Mouse (Mus musculus): Measurements from ENCODE around the gene Fam19a1. TPM values are rescaled to one million over a fixed set of nuclear protein-coding genes. Genes with fewer than 3 reads are reported as not detected.

The Fam19a1 gene
- polyA plus RNA-seq, 1 experiment from 2014 or later: 0.48 TPM

DNA sequence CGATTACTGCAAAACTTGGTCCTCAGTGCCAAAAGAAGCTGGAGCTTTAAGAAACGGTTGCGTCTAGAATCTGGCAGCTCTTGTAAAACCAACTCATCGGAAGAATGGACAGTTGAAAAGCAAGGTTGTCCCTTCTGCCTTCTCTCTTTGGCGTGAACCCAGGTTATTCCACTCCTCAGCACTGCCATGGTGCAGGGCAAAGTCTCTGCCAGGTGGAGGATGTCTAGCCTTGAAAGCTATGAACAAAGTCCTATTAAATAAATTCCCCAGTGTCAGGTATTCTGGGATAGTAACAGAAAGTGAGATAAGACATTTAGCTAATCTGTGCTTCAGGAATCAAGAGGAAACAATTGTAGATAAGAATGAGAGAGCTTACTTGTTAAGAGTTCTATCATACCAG, 157.5 kb downstream of the Fam19a1 start:
- H3K9me3 ChIP-seq: no peaks in the 10 kb centered on the region
- H3K36me3 ChIP-seq (replicated peaks): no peaks in the 10 kb centered on the region
- H3K27me3 ChIP-seq (ENCODE audit: poor library complexity, severe bottlenecking): no peaks in the 10 kb centered on the region
- DNase-seq (ENCODE audit: extremely low spot score, low spot score): no peak
- WGBS: 92% methylated on average over 5 of the region's 5 CpGs
- no peak overlapping the region for H3K27ac ChIP-seq
- no peak overlapping the region for H3K4me3 ChIP-seq
- no peaks in the 10 kb centered on the region for H3K4me1 ChIP-seq

DNA sequence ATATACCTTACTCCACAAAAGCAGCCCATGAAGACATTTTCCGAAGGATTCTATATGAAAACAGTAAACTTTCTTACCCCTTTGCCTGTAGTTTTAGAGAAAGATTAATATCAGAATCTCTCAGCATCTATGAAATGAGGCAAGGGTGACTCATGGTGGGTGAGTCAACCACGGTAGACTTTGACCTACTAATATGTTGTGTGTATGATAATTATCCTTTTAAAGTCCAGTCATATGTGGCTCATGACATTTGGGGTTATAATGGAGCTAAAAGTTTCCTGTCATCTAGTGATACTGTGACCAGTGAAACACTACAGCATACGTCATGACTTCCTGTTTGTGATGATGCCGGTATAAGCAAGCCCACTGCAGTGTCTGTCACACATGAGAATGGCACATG, 170.8 kb downstream of the Fam19a1 start:
- H3K4me3 ChIP-seq: no peak overlapping the region
- DNase-seq (ENCODE audit: extremely low spot score, low spot score): no peak
- peaks cover 23% of the 10 kb centered on the region for H3K4me1 ChIP-seq
- no peaks in the 10 kb centered on the region for H3K36me3 ChIP-seq (replicated peaks)
- WGBS: 94% methylated on average over 4 of the region's 4 CpGs
- H3K27ac ChIP-seq: no peak overlapping the region
- peaks cover 6% of the 10 kb centered on the region; the same call in 1 of the 2 replicates for H3K27me3 ChIP-seq (ENCODE audit: poor library complexity, severe bottlenecking)
- H3K9me3 ChIP-seq: no peaks in the 10 kb centered on the region

DNA sequence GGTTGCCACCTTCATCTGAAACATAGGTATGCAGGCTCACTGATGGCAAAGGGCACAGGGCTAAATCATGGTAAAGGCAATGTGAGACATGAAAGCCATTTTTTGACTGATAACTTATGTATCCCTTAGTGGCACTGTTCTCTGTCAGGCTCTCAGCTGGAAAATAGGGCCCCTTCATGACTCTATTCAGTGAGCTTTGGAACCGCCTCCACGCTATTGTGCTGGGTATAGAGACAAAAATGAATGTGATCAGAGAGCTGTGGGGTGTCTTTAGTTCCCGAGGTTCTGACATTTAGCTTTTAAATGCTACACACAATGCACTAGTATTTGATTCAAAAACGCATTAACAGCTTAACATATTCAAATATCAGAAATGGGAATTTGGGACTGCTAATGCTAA, 171.6 kb downstream of the Fam19a1 start:
- Histone ChIP-seq H3K36me3 (replicated peaks) (no peaks in the 10 kb centered on the region), H3K4me3 (no peak overlapping the region), H3K27ac (no peak overlapping the region), H3K9me3 (no peaks in the 10 kb centered on the region), H3K27me3 (ENCODE audit: poor library complexity, severe bottlenecking) (peaks cover 6% of the 10 kb centered on the region; the same call in 1 of the 2 replicates), H3K4me1 (peaks cover 29% of the 10 kb centered on the region)
- 47% methylated on average over 4 of the region's 4 CpGs for WGBS
- DNase-seq (ENCODE audit: extremely low spot score, low spot score): no peak

DNA sequence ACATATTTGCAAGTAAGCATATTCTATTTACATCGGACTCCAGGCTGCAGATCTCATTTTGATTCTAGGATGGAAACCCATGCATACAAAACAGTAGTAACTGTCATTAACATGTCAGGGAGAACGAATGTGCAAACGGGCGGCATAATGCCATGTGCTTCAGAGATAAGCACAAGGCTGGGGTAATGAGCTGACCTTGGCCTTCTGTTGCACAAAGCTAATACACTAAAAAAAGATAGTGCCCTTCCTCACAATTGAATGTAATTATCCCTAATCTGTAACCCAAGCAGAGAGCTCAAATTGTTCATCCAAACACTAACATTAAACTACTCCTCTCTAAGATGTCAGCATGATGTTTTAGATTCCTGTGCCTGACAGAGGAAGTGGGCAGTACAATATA, 173.3 kb downstream of the Fam19a1 start:
- Histone ChIP-seq H3K27me3 (ENCODE audit: poor library complexity, severe bottlenecking) (peaks cover 6% of the 10 kb centered on the region; the same call in 1 of the 2 replicates), H3K36me3 (replicated peaks) (no peaks in the 10 kb centered on the region), H3K27ac (no peak overlapping the region), H3K9me3 (no peaks in the 10 kb centered on the region), H3K4me3 (no peak overlapping the region), H3K4me1 (peaks cover 31% of the 10 kb centered on the region)
- 72% methylated on average over 4 of the region's 4 CpGs for WGBS
- no peak for DNase-seq (ENCODE audit: extremely low spot score, low spot score)

DNA sequence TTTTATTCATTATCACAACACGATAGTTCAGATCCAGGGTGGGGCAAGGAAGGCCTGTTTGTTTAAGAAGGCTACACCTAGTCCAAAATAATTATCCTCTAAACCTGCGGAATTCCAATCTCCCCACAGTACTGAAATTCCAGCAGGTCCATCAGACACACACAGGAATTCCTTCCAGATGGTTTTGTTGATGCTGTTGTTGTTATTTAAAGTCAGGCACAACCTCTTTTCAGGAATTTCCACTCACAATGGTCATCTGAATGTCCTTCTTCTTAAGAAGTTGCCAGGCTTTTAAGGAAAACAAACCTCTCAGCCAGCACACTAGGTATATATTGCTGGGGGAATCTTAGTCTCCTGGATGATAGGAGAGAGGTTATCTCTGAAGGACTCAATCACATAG, 174.4 kb downstream of the Fam19a1 start:
- Histone ChIP-seq H3K27me3 (ENCODE audit: poor library complexity, severe bottlenecking) (peaks cover 6% of the 10 kb centered on the region; the same call in 1 of the 2 replicates), H3K36me3 (replicated peaks) (no peaks in the 10 kb centered on the region), H3K9me3 (no peaks in the 10 kb centered on the region), H3K4me1 (peaks cover 31% of the 10 kb centered on the region), H3K27ac (no peak overlapping the region), H3K4me3 (no peak overlapping the region)
- 76% methylated on average over 2 of the region's 2 CpGs for WGBS
- DNase-seq (ENCODE audit: extremely low spot score, low spot score): no peak

DNA sequence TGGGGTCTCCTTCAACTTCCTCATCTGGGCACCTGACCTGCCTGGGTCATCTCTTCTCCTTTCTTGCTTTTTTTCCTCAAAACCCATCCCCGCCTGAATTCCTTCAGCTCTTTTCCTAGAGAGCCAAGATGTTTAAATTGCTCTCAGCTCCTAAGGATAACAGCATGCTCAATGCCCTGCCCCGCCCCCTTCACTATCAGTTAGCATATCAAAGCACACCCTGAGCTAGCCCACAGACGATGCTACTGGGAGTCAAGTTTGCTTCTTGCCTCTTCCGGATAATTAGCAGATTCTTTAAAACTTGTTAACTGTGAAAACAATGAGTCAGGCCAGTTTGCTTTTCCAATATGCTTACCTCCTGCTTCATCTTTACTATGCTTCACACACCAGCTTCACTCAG, 176.7 kb downstream of the Fam19a1 start:
- Histone ChIP-seq H3K4me1 (peaks cover 27% of the 10 kb centered on the region), H3K9me3 (no peaks in the 10 kb centered on the region), H3K4me3 (no peak overlapping the region), H3K27me3 (ENCODE audit: poor library complexity, severe bottlenecking) (no peaks in the 10 kb centered on the region), H3K36me3 (replicated peaks) (no peaks in the 10 kb centered on the region), H3K27ac (no peak overlapping the region)
- no peak for DNase-seq (ENCODE audit: extremely low spot score, low spot score)
- WGBS: 26% methylated on average over 4 of the region's 4 CpGs

DNA sequence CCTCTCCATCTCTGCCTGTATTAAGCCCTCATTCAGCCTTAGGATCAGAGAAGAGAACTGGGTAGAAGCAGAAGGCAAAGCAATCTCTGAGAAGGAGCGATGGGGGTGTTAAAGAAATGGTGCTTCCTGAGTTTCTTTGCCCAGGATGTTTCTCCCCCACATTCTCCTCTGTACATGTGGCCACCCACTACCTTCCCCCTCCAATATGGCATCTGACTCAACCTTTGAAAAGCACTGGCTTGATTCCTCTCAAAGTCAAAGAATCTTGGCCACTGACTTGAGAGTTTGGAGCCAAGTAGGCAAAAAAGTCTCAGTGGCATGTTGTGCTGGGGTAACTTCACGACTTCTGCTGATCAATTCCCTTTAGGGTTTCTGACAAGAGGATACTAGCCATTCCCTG, 234.5 kb downstream of the Fam19a1 start:
- WGBS: 90% methylated on average over 2 of the region's 2 CpGs
- H3K4me1 ChIP-seq: no peaks in the 10 kb centered on the region
- DNase-seq (ENCODE audit: extremely low spot score, low spot score): no peak
- H3K36me3 ChIP-seq (replicated peaks): no peaks in the 10 kb centered on the region
- no peak overlapping the region for H3K27ac ChIP-seq
- no peak overlapping the region for H3K4me3 ChIP-seq
- H3K27me3 ChIP-seq (ENCODE audit: poor library complexity, severe bottlenecking): no peaks in the 10 kb centered on the region
- H3K9me3 ChIP-seq: no peaks in the 10 kb centered on the region

DNA sequence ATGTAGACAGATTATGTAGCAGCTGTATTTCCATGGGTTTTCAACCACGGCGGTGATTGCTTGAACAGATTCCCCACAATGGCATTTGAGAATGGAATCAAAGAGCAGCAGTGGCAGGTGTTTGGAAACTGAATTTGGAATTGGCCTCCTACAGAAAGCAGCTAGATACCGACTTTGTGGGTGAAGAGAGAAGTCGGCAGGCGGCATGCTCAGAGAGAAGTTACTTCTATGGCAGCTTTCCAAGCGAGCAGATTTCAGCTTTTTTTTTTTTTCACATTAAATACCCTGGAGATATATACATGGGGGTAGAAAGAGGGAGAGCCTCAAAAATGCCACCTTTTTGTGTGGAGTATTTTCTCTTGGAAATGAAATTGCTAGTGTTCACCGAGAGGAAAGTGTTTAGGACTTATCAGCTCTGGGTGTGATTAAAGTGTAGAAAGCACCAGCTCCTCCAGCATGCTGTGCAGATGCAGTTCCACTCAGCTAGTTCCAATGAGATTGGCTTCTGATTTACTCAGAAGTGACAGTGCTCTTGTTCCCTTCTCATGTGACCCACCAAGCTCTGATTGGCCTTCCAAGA, 236.6 kb downstream of the Fam19a1 start:
- Histone ChIP-seq H3K4me3 (no peak overlapping the region), H3K27me3 (ENCODE audit: poor library complexity, severe bottlenecking) (no peaks in the 10 kb centered on the region), H3K27ac (no peak overlapping the region), H3K9me3 (no peaks in the 10 kb centered on the region), H3K36me3 (replicated peaks) (no peaks in the 10 kb centered on the region), H3K4me1 (no peaks in the 10 kb centered on the region)
- DNase-seq (ENCODE audit: extremely low spot score, low spot score): no peak
- 89% methylated on average over 7 of the region's 7 CpGs for WGBS

DNA sequence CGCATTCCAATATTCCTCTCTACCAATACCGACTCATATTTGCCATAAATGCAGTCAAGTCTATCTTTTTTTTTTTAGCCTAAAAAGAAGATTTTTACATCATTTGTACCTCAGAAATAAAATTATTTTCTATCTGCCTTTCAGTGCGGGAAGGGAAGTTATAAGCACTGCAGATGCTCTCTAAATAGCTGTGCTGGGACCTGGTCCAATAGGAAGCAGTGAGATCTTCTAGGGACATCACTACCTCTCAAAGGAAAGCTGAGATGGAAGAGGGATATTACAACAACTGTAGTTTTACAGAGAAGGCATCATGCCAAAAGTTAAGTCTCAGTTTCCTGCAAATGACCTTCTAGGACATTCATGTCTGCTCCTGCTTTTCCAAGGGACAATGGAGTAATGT, 256.6 kb downstream of the Fam19a1 start:
- Histone ChIP-seq H3K27me3 (ENCODE audit: poor library complexity, severe bottlenecking) (0 out of 2 replicates have a peak, but pooled peaks cover 9% of the 10 kb centered on the region), H3K27ac (no peak overlapping the region), H3K9me3 (no peaks in the 10 kb centered on the region), H3K4me1 (peaks cover 18% of the 10 kb centered on the region), H3K4me3 (no peak overlapping the region), H3K36me3 (replicated peaks) (no peaks in the 10 kb centered on the region)
- DNase-seq (ENCODE audit: extremely low spot score, low spot score): no peak
- WGBS: 92% methylated on average over 3 of the region's 3 CpGs

DNA sequence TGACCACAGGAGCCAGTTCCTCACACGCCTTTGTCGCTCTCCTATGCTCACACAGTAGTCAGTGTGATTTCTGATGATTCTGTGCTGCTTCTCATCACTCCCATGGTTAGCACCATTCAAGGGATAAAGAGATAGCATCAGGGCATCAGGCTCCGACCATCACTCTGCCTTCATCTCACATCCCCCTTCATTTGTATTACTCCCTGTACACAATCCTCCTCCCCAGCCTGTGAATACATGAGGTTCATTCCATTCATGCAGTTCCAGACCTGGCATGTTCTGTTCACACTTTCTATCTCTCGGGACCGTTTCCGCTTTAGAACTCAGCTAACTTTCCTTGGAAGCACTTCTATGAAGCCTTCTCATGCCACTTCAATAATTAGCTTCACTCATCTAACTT, 259.9 kb downstream of the Fam19a1 start:
- Histone ChIP-seq H3K4me1 (peaks cover 31% of the 10 kb centered on the region), H3K27ac (no peak overlapping the region), H3K27me3 (ENCODE audit: poor library complexity, severe bottlenecking) (0 out of 2 replicates have a peak, but pooled peaks cover 13% of the 10 kb centered on the region), H3K9me3 (no peaks in the 10 kb centered on the region), H3K4me3 (no peak overlapping the region), H3K36me3 (replicated peaks) (no peaks in the 10 kb centered on the region)
- WGBS: 84% methylated on average over 6 of the region's 6 CpGs
- no peak for DNase-seq (ENCODE audit: extremely low spot score, low spot score)

DNA sequence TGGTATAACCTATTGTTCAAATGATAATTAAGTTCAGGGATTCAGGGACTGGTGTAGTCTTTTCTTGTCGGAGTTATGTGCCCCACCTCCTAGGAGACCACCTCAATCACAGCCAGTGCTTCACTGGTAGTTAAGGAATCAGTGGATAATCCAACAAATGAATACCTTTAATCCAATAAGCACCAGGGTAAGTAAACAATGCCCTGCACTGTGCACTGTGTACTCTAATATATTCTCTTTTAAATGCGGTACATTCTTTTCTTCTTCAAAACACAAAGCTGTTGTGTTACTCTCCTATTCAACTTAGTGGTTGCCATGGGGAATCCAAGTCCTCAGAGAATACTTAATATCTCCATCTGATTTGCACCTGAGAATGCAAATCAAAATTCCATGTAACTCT, 260.3 kb downstream of the Fam19a1 start:
- WGBS: 49% methylated on average over 2 of the region's 2 CpGs
- Histone ChIP-seq H3K4me3 (no peak overlapping the region), H3K9me3 (no peaks in the 10 kb centered on the region), H3K36me3 (replicated peaks) (no peaks in the 10 kb centered on the region), H3K4me1 (peaks cover 31% of the 10 kb centered on the region), H3K27ac (no peak overlapping the region), H3K27me3 (ENCODE audit: poor library complexity, severe bottlenecking) (0 out of 2 replicates have a peak, but pooled peaks cover 13% of the 10 kb centered on the region)
- DNase-seq (ENCODE audit: extremely low spot score, low spot score): no peak

DNA sequence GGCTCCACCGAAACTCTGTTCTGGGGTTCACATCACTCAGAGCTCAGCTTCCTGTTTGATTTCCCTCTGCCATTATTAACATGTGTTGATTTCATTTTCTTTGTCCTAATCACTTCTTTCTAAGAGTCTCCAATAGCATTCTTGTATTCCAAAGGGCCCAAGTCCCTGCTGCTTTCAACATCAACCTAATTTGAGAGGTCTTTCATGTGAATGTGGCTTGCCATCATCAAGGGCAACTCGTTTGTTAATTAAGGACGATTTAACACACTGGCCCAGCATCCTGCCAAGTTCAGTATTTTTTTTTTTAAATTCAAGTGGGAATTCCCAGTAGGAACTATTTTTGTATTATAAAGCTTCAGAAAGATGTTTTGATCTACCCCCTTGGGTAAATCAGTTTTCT, 263.8 kb downstream of the Fam19a1 start:
- peaks cover 13% of the 10 kb centered on the region; the same call in 1 of the 2 replicates for H3K27me3 ChIP-seq (ENCODE audit: poor library complexity, severe bottlenecking)
- DNase-seq (ENCODE audit: extremely low spot score, low spot score): no peak
- no peak overlapping the region for H3K27ac ChIP-seq
- H3K36me3 ChIP-seq (replicated peaks): no peaks in the 10 kb centered on the region
- no peak overlapping the region for H3K4me3 ChIP-seq
- WGBS: 53% methylated on average over 3 of the region's 3 CpGs
- no peaks in the 10 kb centered on the region for H3K9me3 ChIP-seq
- peaks cover 38% of the 10 kb centered on the region for H3K4me1 ChIP-seq

DNA sequence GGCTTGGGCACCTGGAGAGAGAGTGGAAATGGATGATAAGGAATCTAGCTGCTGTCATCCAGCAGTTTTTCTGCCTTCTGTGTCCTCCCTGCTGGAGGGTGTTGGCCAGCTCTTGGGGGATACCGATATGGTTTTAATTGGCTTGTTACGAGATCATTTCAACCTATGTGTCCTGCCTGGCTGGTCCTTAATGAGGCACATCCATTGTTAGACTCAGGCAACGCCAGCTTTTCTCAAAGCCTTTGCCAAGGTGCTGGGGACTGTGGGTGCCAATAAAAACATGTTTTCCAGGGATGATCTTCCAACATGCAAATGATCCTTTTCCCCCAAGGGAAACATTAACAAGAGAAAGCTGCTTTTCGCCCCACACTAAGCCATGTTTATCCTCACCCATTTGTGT, 266.3 kb downstream of the Fam19a1 start:
- 44% methylated on average over 4 of the region's 4 CpGs for WGBS
- no peak for DNase-seq (ENCODE audit: extremely low spot score, low spot score)
- Histone ChIP-seq H3K27ac (no peak overlapping the region), H3K36me3 (replicated peaks) (no peaks in the 10 kb centered on the region), H3K9me3 (no peaks in the 10 kb centered on the region), H3K4me1 (peaks cover 20% of the 10 kb centered on the region; the same call in 1 of the 2 replicates), H3K27me3 (ENCODE audit: poor library complexity, severe bottlenecking) (peaks cover 15% of the 10 kb centered on the region; the same call in 1 of the 2 replicates), H3K4me3 (no peak overlapping the region)

DNA sequence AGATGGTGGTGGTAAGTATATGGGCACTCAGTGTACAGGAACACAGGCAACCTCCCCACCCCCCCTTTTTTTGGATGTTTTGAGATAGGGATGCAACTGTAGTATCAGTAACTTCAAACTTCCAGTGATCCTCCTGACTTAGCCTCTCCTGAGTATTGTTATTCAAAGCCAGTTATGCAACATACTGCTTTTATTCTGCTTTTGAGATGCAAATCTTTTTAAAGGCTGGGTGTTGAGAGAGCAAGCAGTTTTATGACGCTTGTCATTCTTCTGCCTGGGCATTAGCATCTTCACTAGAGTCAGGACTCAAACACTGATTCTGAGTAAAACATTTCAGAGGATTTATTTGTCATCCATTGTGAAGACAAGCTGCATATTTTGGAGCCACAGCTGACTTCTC, 271.5 kb downstream of the Fam19a1 start:
- peaks cover 10% of the 10 kb centered on the region; the same call in 1 of the 2 replicates for H3K27me3 ChIP-seq (ENCODE audit: poor library complexity, severe bottlenecking)
- H3K27ac ChIP-seq: no peak overlapping the region
- peaks cover 3% of the 10 kb centered on the region; the same call in 1 of the 2 replicates for H3K4me1 ChIP-seq
- DNase-seq (ENCODE audit: extremely low spot score, low spot score): no peak
- H3K9me3 ChIP-seq: no peaks in the 10 kb centered on the region
- WGBS: 81% methylated on average over 1 of the region's 1 CpGs
- no peaks in the 10 kb centered on the region for H3K36me3 ChIP-seq (replicated peaks)
- no peak overlapping the region for H3K4me3 ChIP-seq
